Mouse (Mus musculus) G1E (cell line): ENCODE measurements around the gene P2rx1.

ENCODE experiments used
- CTCF ChIP-seq: IDR thresholded peaks from 2 replicates; pipeline ENCODE4 v1.5.1; 2012; ENCODE audit warnings: low read depth, low read length, inconsistent platforms, mixed read lengths
- GATA1 ChIP-seq: IDR thresholded peaks from 2 replicates; pipeline ENCODE4 v1.6.1; 2012; ENCODE audit warnings: borderline replicate concordance, low read length, inconsistent platforms, mixed read lengths
- POLR2AphosphoS5 ChIP-seq: IDR thresholded peaks from 2 replicates; pipeline ENCODE4 v1.6.1; 2012; ENCODE audit warnings: low read depth, low read length, inconsistent platforms; ENCODE audit not compliant: insufficient replicate concordance
- TAL1 ChIP-seq: conservative IDR thresholded peaks from 2 replicates; pipeline ENCODE4 v1.6.1; 2012; ENCODE audit warnings: low read depth, low read length, inconsistent platforms, mixed read lengths

DNA sequence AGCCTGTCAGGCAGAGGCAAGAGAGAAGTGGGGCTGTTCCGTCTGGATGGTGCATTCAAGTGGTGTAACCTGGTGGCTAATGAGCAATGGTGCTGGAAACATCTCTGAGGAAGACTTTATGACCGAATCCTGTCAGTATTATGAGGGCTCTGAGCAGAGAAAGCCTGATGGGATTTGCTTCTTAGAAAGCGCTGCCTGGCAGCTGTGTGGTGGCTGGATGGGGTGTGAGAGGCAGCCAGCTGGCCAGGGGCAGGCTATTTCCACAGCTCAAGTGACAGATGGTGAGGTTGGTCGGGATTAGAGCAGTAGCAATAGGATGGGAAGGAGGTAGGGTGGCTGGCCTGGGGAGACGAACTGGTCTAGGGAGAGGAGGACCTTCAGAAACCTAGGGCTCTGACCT lies 32.6 kb downstream of the P2rx1 start:
- no peak for TF ChIP-seq CTCF
- TF ChIP-seq TAL1: no peak
- no peak for TF ChIP-seq GATA1
- no peak for TF ChIP-seq POLR2AphosphoS5
